Mouse (Mus musculus) gastrocnemius, adult 8-10 months (tissue): ENCODE data around the gene Smim23. TPM values are rescaled to one million over a fixed set of nuclear protein-coding genes. Genes with fewer than 3 reads are reported as not detected.

Experiments
- DNase-seq, 2 experiments: peaks; one replicate each; pipeline ENCODE4 v3.0.0; 2022; ENCODE audit warnings: low spot score in 2 of 2
- total RNA-seq, 4 experiments: library from RNA; stranded (reverse); gene quantifications; 2 replicates each; pipeline ENCODE4 v1.2.4; 2022

Gene Smim23
- total RNA-seq, 4 experiments from 2014 or later, result not detected

GRCm38 (mm10) chr11:32781633-32782404, 42.6 kb downstream of the Smim23 start:
- DNase-seq, result no peak

GRCm38 (mm10) chr11:32780747-32781536, 43.5 kb downstream of the Smim23 start:
- DNase-seq, result no peak

- DNase-seq, result no peak
Measured at GRCm38 (mm10) chr11:32768642-32769343, 55.6 kb downstream of the Smim23 start.

Other genes starting within 250 kb of the Smim23 start
- gene Fbxw11, start 181.9 kb downstream of the Smim23 start, total RNA-seq, result 10 to 100 TPM; 59.8 to 72.7 (median 66.6) TPM